Mouse (Mus musculus): Measurements from ENCODE around the gene Nlrx1. TPM values are rescaled to one million over a fixed set of nuclear protein-coding genes. Genes with fewer than 3 reads are reported as not detected.
A peak's percentile ranks its signal among the peaks of the same experiment; 100 is the strongest.
"Not testable (repeated sequence)": the region's sequence is repeated elsewhere in the genome, so short reads cannot be mapped to it uniquely, and the experiment has no call there.

Nlrx1 gene
- 10 to 100 TPM; 13.5 TPM for total RNA-seq (2021)

DNA sequence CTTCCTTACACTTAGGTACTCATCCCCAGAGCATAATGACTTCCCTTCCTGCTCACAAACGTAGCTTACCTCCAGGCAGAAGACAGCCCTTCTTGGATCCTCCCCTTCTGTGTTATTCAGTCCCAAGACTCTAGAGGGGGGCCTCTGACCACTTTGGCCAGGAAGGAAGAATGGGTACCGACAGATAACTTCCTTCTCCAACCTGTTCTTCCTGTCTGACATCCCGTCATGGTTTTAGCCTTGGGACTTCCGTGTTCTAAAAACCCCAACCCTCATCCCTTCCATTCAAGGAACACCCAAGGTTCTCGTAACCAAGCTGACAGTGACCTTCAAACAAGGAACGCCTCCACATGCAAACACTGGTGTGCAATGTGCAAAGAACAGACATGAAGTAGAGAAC, at the start of gene Nlrx1:
TSS of gene Nlrx1 (minus strand) at position 168 of the 400 bp plus-strand sequence.
- no peak for DNase-seq

- no peak for DNase-seq
Measured at GRCm38 (mm10) chr9:44317452-44317851, 49.1 kb upstream of the Nlrx1 start.

GRCm38 (mm10) chr9:44314910-44315309, 46.5 kb upstream of the Nlrx1 start:
- DNase-seq = no peak

GRCm38 (mm10) chr9:44314257-44314547, 45.8 kb upstream of the Nlrx1 start:
- DNase-seq = no peak

DNA sequence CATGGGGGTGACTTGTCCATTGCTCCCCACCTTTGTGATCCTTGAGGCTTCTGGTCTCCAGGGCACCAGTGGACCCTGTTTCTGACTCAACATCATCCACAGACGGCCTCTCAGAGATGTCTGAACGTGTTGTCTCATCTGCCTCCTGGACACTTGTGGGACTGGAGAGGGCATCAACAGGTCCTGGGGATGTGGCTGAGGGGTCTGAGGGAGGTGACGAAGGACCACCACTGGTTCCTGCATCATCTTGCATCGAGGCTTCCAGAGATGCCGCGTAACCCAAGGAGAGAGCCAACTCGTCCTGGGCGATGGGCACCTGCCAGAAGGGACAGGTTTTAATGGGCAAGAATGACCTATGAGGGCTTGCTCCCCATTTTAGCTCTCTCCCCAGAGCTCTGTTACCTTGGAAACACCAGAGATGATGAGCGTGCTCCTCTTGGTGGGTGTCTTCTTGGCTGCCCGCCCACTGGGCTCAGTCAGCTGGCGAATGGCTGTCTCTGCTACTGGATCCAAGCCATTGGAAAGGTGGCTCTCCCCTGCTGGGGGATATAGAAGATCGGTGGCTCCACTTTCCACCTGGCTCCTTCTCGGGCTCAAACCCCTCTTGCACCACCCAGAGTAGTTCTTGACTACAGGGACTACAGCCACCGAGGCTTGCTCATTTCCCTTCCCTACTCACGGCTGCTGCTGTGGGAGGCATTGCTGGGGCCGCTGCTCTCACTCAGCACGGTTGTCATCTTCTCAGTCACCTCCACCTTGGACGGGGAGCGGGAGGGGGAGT, 45.3 kb upstream of the Nlrx1 start:
- peak; percentile 73 to 82 for DNase-seq

DNA sequence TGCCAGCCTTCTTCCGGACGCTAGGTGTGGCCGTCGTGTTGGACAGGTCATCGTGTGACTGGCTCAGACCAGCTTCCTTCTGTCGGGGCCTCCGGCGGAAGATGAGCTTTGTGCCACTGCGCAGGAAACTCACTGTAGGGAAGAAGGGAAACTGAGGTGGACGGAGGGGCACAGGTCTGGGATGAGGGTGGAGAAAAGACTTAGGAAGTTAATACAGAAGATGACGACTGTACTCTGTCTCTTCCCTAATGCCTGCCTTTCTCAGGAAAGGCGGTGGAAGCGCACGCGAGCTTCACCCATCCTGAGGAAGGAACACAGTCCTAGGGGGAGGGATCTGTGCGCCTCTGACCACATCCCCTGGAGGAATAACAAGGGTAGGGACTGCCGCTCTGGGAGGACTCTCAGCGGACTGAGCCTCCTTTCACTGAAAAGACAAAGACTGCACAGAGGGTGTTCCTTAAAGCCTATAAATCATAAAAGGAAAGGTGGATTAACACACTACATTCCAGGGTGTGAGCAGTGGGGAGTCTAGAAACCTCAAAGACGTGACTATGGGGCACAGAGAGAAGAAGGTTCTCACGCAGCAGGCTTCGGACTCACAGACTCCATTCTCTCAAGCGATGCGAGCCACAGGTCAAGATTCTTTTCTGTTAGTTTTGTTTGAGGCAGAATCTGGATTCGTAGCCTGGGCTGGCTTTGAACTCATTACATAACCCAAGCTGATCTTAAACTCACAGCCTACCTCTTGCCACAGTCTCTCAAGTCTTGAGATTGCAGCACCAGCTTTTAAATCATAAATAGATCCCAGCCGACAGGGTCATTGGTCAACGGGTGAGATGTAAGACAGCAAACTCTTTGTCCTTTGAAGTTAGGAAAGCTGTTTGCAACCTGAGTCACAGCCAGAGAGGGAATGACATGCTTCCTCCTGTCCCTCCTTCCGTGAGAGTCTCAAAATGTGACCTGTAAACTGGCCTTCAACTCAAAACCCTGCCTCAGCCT, 43.0 kb upstream of the Nlrx1 start:
- DNase-seq = no peak

DNA sequence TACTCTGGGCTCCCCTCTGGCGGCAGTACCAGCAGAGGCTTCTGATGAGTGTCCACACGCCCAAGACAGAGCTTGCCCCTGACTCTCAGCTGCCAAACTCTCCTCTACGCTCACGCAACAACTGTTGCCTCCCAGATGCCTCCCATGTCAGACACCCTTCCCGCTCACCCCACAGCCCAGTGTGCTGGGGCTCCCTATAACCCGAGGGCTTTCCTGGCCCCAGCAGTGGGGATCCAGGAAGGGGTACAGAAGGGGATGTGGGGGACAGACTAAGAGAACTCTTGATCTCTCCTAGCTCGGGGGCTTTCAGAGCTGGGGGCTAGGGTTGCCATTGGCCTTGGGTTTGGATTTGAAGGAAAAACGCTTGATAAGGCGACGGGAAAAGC, 42.3 kb upstream of the Nlrx1 start:
- DNase-seq = no peak

DNA sequence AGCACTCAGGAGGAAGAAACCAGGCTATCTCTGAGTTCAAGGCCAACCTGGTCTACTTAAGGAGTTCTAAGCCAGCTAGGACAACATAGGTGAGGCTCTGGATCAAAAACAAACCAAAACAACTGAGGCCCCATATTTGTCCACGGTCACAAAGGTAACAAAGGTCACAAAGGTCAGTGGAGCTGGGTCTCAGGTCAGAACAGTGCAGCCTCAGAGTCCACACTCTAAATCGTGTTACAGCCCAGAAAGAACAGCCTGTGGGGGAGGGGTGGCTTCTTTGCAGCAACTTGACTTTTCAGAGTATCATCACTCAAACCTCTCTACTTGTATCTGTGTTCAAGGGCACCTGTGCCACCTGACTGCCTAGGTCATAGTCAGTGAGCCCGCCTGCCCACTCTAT, 41.4 kb upstream of the Nlrx1 start:
- no peak for DNase-seq

GRCm38 (mm10) chr9:44307248-44307647, 38.8 kb upstream of the Nlrx1 start:
- DNase-seq = no peak

DNA sequence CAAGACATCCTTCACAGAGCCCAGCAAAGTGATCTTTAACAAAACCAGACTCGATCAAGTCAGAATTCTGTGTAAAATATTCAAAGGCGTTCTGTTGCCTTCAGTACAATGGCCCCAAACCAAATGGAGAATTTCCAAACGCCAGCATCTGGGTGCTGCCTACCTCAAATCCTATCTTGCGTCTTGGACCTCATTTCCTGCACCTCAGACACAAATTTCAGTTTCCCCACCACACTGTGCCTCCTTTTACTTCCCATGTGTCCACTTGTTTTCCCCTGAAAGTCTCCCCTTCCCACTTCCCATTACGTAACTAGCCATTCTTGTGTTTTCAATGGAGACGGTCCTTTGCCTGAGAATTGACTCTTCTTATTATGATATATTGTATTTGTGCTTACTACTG, 38.1 kb upstream of the Nlrx1 start:
- no peak for DNase-seq

- DNase-seq = peak; percentile 99
Measured at GRCm38 (mm10) chr9:44305466-44306079, 37.2 kb upstream of the Nlrx1 start, which contains the start of gene Hinfp. Gene Hinfp (minus strand): TSS chr9:44305671.

DNA sequence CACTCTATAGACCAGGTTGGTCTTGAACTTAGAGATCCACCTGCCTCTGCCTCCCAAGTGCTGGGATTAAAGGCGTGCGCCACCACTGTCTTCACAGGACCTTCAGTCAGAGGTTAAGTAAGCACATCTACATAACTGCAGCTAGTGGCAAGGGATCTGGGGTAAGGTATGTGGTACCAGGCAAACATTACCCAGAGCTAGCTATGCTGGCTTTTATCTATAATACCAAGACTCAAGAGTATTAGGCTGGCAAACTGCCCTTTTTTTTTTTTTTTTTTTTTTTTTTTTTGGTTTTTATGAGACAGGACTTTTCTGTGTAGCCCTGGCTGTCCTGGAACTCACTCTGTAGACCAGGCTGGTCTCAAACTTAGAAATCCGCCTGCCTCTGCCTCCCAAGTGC, 31.6 kb upstream of the Nlrx1 start:
- DNase-seq = not testable (repeated sequence)

DNA sequence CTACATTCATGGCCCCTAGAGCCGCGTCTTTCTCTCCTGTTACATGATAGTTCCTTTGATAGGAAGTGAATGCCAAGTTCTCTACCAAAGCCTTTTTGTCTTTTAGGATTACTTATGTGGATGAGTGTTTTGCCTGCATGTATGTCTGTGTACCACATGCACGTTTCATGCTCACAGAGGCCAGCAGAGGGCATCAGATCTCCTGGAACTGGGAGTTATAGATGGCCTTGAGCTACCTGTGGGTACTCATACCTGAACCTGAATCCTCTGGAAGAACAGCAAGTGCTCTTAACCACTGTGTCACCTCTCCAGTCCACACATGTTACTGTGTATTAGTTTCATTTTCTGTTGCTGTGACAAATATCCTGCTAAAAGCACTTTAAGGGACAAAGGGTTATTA, 24.1 kb upstream of the Nlrx1 start:
- no peak for DNase-seq

GRCm38 (mm10) chr9:44288959-44289291, 20.5 kb upstream of the Nlrx1 start:
- DNase-seq = no peak

- peak; percentile 53 to 57 for DNase-seq
Measured at GRCm38 (mm10) chr9:44288076-44288958, 19.9 kb upstream of the Nlrx1 start, which contains the start of gene Abcg4. Gene Abcg4 (minus strand): TSS chr9:44288615.

GRCm38 (mm10) chr9:44287401-44288075, 19.1 kb upstream of the Nlrx1 start:
- peak in 1 of 2 experiments; percentile 28 for DNase-seq

DNA sequence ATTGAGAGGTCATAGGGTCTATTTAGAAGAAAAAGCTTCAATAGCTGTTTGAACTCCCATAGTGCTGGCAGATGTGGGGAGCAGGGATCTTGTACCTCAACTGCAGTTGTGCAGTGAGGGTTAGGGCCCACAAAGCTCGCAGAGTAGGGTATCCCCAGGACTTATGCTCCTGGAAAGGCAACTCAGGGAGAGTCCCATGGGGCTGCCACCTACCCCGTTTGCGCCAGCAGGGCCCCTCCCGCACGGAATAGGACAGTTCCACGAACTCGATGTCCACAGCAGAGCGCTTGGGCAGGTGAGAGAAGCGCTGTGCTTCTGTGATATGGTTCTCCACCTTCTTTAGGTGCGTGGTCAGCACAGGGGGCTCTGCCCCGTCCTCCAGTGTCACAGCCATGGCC, 18.6 kb upstream of the Nlrx1 start:
- DNase-seq = no peak

DNA sequence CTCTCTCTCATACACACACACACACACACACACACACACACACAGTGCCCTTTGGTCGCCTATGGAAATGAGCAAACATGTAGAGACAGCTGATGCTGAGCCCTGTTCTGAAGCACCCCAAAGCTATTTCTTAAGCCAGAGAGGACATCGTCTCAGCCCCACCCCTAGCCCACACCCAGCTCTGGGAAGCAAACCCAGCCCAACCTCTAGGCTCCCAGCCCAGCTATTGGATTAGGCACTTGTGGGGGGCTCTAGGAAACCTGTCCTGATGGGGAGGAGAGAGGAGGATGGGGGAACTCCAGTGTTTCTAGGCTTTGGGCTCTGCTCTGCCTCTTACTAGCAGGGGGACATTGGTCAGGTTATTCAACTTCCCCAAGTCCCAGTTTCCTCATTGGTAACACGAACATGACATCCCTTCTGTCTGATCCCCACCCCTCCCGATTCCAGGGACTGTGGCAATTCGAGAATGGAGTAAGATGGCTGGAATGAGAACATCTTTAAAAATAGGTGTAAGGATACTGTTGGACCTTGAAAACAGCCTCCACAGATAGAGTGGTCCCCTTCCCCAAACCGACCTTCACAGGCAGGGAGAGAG, 18.0 kb upstream of the Nlrx1 start:
- no peak for DNase-seq

- no peak for DNase-seq
Measured at GRCm38 (mm10) chr9:44283183-44283582, 14.8 kb upstream of the Nlrx1 start.

DNA sequence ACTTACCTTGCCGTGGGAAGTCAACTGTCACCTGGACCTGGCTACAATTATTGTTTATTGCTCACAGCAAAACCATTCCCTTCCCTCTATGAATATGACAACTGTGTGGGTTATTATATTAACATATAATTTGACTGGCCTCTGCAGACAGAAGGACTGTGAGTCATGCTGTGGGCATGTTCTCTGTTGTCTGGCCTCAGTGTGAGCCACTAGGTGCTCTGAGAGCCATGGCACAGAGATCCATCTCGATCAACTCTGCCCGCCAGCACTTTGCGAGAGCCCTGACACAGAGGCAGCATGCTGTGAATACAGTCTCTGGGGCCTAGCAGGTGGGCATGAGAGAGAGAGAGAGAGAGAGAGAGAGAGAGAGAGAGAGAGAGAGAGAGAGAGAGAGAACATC, 1.6 kb upstream of the Nlrx1 start:
- no peak for DNase-seq

- DNase-seq = no peak
Measured at GRCm38 (mm10) chr9:44269077-44269476, 678 bp upstream of the Nlrx1 start.
